17 mouse cellular contexts compared by ENCODE assay signal in the genomic region with DNA sequence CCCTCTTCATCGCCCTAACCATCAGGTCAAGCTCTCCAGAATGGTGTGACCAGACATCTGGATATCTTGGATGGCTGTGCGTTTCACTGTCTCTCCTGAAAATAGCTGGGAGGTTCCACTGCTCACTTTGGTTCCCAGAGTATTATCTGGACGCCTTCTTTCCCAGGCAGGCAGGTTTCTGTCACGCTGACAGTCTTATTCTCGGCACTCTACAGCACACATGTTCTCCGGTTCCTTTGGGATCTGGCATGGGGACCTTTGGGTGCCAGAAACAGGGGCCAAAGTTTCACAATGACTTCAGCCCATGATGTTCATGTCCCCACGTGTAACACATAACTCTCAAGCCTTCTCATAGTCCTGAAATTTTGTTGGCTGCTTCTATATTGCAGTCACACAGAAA.
DNase-seq lines count a peak whose midpoint lies in the region; ATAC-seq and TF ChIP-seq lines count a peak whose summit lies in the region.
"Had no signal": no experiment of that assay in that cellular context is flagged by ENCODE, and none has a peak within 500 bp of the region (broad histone marks: within the 10 kb centered on the region; RNA-seq: fewer than 3 reads in every experiment).

No protein-coding gene starts in this region.

- no peaks in the 10 kb centered on the region for H3K27me3 ChIP-seq in heart, adult 2 months (ENCODE audit: control insufficient read depth, insufficient read depth, low read length)
- H3K27me3 ChIP-seq in heart, embryonic 16.5 days (ENCODE audit: control insufficient read depth, insufficient read depth, low read length), result no peaks in the 10 kb centered on the region
- H3K27me3 ChIP-seq: embryonic facial prominence, embryonic 13.5 days; hindbrain, embryonic 15.5 days; liver, embryonic 13.5 days; midbrain, embryonic 12.5 days had no signal

- no peak overlapping the region for H3K4me3 ChIP-seq in gastrocnemius, adult 2 months
- H3K4me3 ChIP-seq in heart, adult 2 months, result no peak overlapping the region
- H3K4me3 ChIP-seq in heart, embryonic 16.5 days (ENCODE audit: low read length), result no peak overlapping the region
- H3K4me3 ChIP-seq: embryonic facial prominence, embryonic 13.5 days; hindbrain, embryonic 15.5 days; limb, embryonic 12.5 days; liver, embryonic 13.5 days; midbrain, embryonic 12.5 days had no signal

- no peak overlapping the region for H3K4me2 ChIP-seq in heart, embryonic 16.5 days (ENCODE audit: low read depth, low read length)
- H3K4me2 ChIP-seq: embryonic facial prominence, embryonic 13.5 days; hindbrain, embryonic 15.5 days; limb, embryonic 12.5 days; liver, embryonic 13.5 days; midbrain, embryonic 12.5 days had no signal

- H3K27ac ChIP-seq in gastrocnemius, adult 2 months, result no peak overlapping the region
- H3K27ac ChIP-seq in heart, adult 2 months, result peak overlapping the region; percentile 28; the same call in 1 of the 2 replicates
- peak overlapping the region; percentile 63 for H3K27ac ChIP-seq in heart, embryonic 16.5 days (ENCODE audit: low read length)
- H3K27ac ChIP-seq: embryonic facial prominence, embryonic 13.5 days; hindbrain, embryonic 15.5 days; kidney, postnatal 0 days; limb, embryonic 12.5 days; liver, embryonic 13.5 days; midbrain, embryonic 12.5 days had no signal

- H3K79me2 ChIP-seq in heart, adult 2 months (replicated peaks; ENCODE audit: control insufficient read depth, insufficient read depth, low read length), result no peaks in the 10 kb centered on the region

- TF ChIP-seq EP300 in heart, adult 2 months (IDR thresholded peaks at IDR 0.05; ENCODE audit: insufficient read depth, low read depth, low read length), result peak; percentile 79

- no peaks in the 10 kb centered on the region for H3K9me3 ChIP-seq in heart, embryonic 16.5 days (replicated peaks; ENCODE audit: control insufficient read depth, low read length)
- H3K9me3 ChIP-seq: embryonic facial prominence, embryonic 13.5 days; hindbrain, embryonic 15.5 days; limb, embryonic 12.5 days; liver, embryonic 13.5 days; midbrain, embryonic 12.5 days had no signal

- no peak for TF ChIP-seq POLR2A in heart, adult 2 months (IDR thresholded peaks at IDR 0.05; ENCODE audit: insufficient read depth, low read depth, low read length)

- peak; percentile 38 for DNase-seq in gastrocnemius, adult 2 months
- no peak for DNase-seq in gastrocnemius, postnatal 14 days
- peak; percentile 58 to 78 for DNase-seq in heart, adult 2 months
- DNase-seq in lung, postnatal 25 days (ENCODE audit: low spot score), result peak; percentile 37
- DNase-seq in cerebellum, postnatal 25 days, result no peak
- no peak for DNase-seq in cerebellum, adult 11-12 months
- DNase-seq: adrenal gland, postnatal 10 days; cerebellum, adult 18-20 months; liver, embryonic 13.5 days; thymus, postnatal 14 days had no signal

- WGBS in heart, adult 2 months, result 38% methylated on average over 7 of the region's 7 CpGs
- 42% methylated on average over 7 of the region's 7 CpGs for WGBS in heart, embryonic 16.5 days

- no peak overlapping the region for H3K9ac ChIP-seq in heart, adult 2 months (ENCODE audit: low read depth, low read length)
- no peak overlapping the region for H3K9ac ChIP-seq in heart, embryonic 16.5 days (ENCODE audit: low read length)
- H3K9ac ChIP-seq: embryonic facial prominence, embryonic 13.5 days; hindbrain, embryonic 15.5 days; limb, embryonic 12.5 days; liver, embryonic 13.5 days; midbrain, embryonic 12.5 days had no signal

- intact Hi-C loops in gastrocnemius, adult 2 months (cut with DNase I), result no loop called here
- intact Hi-C loops in gastrocnemius, postnatal 14 days (cut with DNase I; ENCODE audit: low total_unique reads), result no loop called here
- intact Hi-C loops in heart, adult 2 months (cut with DNase I), result no loop called here

- TF ChIP-seq CTCF in gastrocnemius, adult 2 months (IDR thresholded peaks at IDR 0.05), result no peak
- no peak for TF ChIP-seq CTCF in heart, adult 2 months (IDR thresholded peaks at IDR 0.05)

- H3K4me1 ChIP-seq in heart, adult 2 months (ENCODE audit: control insufficient read depth, insufficient read depth, low read length), result peaks cover 7% of the 10 kb centered on the region
- peaks cover 29% of the 10 kb centered on the region for H3K4me1 ChIP-seq in heart, embryonic 16.5 days (ENCODE audit: control insufficient read depth, insufficient read depth, low read length)
- H3K4me1 ChIP-seq: hindbrain, embryonic 15.5 days; liver, embryonic 13.5 days; midbrain, embryonic 12.5 days had no signal

- H3K36me3 ChIP-seq in heart, adult 2 months (ENCODE audit: control insufficient read depth, insufficient read depth, low read length), result no peaks in the 10 kb centered on the region
- H3K36me3 ChIP-seq in heart, embryonic 16.5 days (ENCODE audit: control insufficient read depth, insufficient read depth), result no peaks in the 10 kb centered on the region
- H3K36me3 ChIP-seq: embryonic facial prominence, embryonic 13.5 days; hindbrain, embryonic 15.5 days; limb, embryonic 12.5 days; liver, embryonic 13.5 days; midbrain, embryonic 12.5 days had no signal

- ATAC-seq in heart, embryonic 16.5 days (replicated peaks; ENCODE audit: extremely low read depth, insufficient read depth, low FRiP score), result peak; percentile 37; the same call in 1 of the 2 replicates
- ATAC-seq: intestine, embryonic 16.5 days had no signal

Comparison
In these comparisons a context has a peak if more than half of its experiments do, and no peak if none do; other contexts are left out.
1. DNase-seq: peak in gastrocnemius, adult 2 months (single experiment), heart, adult 2 months (2 of 2) and lung, postnatal 25 days (single experiment); none in gastrocnemius, postnatal 14 days (single experiment), cerebellum, postnatal 25 days (0 of 2) and cerebellum, adult 11-12 months (single experiment).